Mouse (Mus musculus): Measurements from ENCODE around the gene Aplp2. TPM values are rescaled to one million over a fixed set of nuclear protein-coding genes. Genes with fewer than 3 reads are reported as not detected.
"Not testable (repeated sequence)": the region's sequence is repeated elsewhere in the genome, so short reads cannot be mapped to it uniquely, and the experiment has no call there.

Aplp2 gene
- polyA plus RNA-seq, 1 experiment: 568 TPM

DNA sequence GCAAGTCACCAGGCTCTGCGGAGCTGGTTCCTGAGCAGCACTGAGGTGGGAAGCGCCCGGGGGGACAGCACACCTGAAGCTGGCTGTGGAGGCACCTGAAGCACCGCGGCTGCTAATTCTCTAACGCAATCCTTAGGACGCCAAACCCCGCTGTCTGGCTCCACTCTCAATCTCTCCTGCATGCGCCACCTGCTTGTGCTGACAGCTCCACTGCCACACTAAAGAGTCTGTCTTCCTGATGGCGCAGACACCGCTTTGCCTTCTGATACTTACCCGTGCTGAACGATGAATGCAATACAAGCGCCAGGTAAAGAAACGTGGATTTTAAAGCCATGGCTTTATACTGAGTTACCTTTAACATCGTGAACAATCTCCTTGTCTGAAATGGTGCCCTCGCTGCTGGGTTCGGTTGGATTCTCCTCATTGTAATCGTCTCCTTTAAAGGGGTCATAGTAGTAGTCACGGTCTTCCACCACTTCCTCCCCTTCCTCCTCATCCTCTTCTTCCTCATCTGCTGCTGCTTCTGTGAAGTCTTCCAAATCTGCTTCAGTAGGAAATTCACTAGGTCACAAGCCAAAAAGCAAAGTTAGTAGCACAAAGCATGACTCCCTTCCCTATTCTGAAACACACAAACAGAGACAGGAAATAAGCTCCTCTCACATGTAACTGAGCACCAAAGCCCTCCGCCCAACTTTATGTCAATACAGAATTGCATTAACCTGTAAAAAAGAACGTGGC, 43.1 kb downstream of the Aplp2 start:
- no peak overlapping the region for H3K4me3 ChIP-seq (replicated peaks; ENCODE audit: extremely low read depth, low read depth, low read length)
- DNase-seq: no peak
- TF ChIP-seq CTCF (IDR thresholded peaks at IDR 0.05; ENCODE audit: insufficient read depth, low read length) (no peak), POLR2A (IDR thresholded peaks at IDR 0.05; ENCODE audit: borderline replicate concordance, extremely low read depth, low read depth, low read length) (no peak)
- no peaks in the 10 kb centered on the region for H3K4me1 ChIP-seq (ENCODE audit: control insufficient read depth, insufficient read depth, low read length)
- 81% methylated on average over 22 of the region's 22 CpGs for WGBS

- WGBS: 89% methylated on average over 13 of the region's 13 CpGs
- no peak for DNase-seq
- H3K4me1 ChIP-seq (ENCODE audit: control insufficient read depth, insufficient read depth, low read length): no peaks in the 10 kb centered on the region
- no peak overlapping the region for H3K4me3 ChIP-seq (replicated peaks; ENCODE audit: extremely low read depth, low read depth, low read length)
- TF ChIP-seq POLR2A (IDR thresholded peaks at IDR 0.05; ENCODE audit: borderline replicate concordance, extremely low read depth, low read depth, low read length): no peak
- no peak for TF ChIP-seq CTCF (IDR thresholded peaks at IDR 0.05; ENCODE audit: insufficient read depth, low read length)
These were observed 44.3 kb downstream of the Aplp2 start for GRCm38 (mm10) chr9:31167305-31167704.

DNA sequence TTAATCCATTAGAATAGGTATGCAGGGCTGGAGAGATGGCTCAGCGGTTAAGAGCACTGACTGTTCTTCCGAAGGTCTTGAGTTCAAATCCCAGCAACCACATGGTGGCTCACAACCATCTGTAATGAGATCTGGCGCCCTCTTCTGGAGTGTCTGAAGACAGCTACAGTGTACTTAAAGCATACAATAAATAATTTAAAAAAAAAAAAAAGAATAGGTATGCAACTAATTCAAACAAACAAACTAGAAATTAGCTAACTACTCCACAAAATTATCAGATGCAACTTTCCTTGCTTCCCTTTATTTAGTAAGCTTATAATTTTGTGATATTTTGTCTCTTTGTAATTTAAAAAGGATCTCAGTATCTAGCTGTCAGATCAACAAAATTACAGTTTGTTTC, 46.1 kb downstream of the Aplp2 start:
- WGBS: 83% methylated on average over 3 of the region's 3 CpGs
- H3K4me3 ChIP-seq (replicated peaks; ENCODE audit: extremely low read depth, low read depth, low read length): not testable (repeated sequence)

GRCm38 (mm10) chr9:31163327-31163726, 48.3 kb downstream of the Aplp2 start:
- no peak for DNase-seq
- 56% methylated on average over 1 of the region's 1 CpGs for WGBS
- TF ChIP-seq CTCF (IDR thresholded peaks at IDR 0.05; ENCODE audit: insufficient read depth, low read length): no peak
- Histone ChIP-seq H3K4me3 (replicated peaks; ENCODE audit: extremely low read depth, low read depth, low read length) (no peak overlapping the region), H3K4me1 (ENCODE audit: control insufficient read depth, insufficient read depth, low read length) (no peaks in the 10 kb centered on the region)

More for the DNA sequence above, 46.1 kb downstream of the Aplp2 start:
- DNase-seq; H3K4me1 ChIP-seq (ENCODE audit: control insufficient read depth, insufficient read depth, low read length): not testable (repeated sequence)

DNA sequence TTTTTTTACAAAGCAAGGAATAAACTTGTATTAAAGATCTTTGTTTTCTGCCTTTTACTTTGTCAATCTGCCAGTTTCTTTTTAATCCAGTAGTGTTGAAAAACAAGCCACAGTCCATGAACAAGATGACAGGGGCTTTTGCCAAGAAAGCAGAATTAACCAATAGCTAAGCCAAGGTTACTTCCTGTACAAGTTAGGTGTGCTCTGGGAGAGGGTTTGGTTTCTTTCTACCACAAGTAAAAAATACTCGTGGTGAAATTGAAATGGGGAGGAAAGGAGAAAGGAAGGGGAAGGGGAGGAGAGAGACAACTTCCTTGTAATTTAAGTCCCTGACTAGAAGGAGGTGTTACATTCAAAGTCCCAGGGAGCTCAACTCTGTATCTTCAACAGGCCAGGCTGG, 48.7 kb downstream of the Aplp2 start:
- no peak for DNase-seq
- 14% methylated on average over 1 of the region's 1 CpGs for WGBS
- no peak overlapping the region for H3K4me3 ChIP-seq (replicated peaks; ENCODE audit: extremely low read depth, low read depth, low read length)
- no peaks in the 10 kb centered on the region for H3K4me1 ChIP-seq (ENCODE audit: control insufficient read depth, insufficient read depth, low read length)
- no peak for TF ChIP-seq CTCF (IDR thresholded peaks at IDR 0.05; ENCODE audit: insufficient read depth, low read length)
- no peak for TF ChIP-seq POLR2A (IDR thresholded peaks at IDR 0.05; ENCODE audit: borderline replicate concordance, extremely low read depth, low read depth, low read length)

DNA sequence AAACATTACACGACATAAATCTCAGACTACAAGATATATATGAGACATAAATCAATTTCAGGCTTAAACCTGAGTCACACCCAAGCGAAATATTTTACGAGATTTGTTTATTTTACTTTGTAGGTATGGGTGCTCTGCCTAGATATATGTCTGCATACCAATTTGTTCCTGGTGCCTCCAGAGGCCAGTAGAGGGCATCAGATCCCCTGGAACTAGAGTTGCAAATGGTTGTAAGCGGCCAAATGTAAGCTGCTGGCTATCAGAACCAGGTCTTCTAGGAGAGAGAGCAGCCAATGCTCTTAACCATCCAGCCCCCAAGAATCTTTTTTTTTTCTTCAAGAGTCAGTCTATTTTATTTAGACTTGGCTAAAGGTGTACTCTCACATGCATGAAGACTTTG, 51.7 kb downstream of the Aplp2 start:
- Histone ChIP-seq H3K4me3 (replicated peaks; ENCODE audit: extremely low read depth, low read depth, low read length) (no peak overlapping the region), H3K4me1 (ENCODE audit: control insufficient read depth, insufficient read depth, low read length) (no peaks in the 10 kb centered on the region)
- TF ChIP-seq CTCF (IDR thresholded peaks at IDR 0.05; ENCODE audit: insufficient read depth, low read length) (peak; percentile 23; the same call in 1 of the 2 replicates), POLR2A (IDR thresholded peaks at IDR 0.05; ENCODE audit: borderline replicate concordance, extremely low read depth, low read depth, low read length) (no peak)
- no peak for DNase-seq
- WGBS: 74% methylated on average over 4 of the region's 4 CpGs

DNA sequence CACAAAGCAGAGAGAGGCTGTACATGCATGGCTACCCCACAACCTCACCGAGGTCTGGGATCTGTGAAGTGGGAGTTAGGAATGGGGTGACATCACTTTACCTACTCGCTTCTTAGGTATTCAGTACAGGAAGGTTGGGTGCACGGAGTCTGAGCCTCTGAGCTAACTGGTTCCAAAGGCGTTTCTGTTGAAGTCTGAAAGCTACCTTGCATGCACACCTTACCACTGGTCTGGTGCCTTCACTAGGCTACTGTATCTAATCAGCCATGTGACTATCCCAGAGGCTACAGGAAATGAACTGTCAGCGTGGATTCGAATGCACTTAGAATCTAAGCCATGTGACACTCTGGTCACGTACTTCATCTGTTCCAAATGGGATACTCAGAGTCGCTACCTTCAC, 55.0 kb downstream of the Aplp2 start:
- no peak overlapping the region for H3K4me3 ChIP-seq (replicated peaks; ENCODE audit: extremely low read depth, low read depth, low read length)
- H3K4me1 ChIP-seq (ENCODE audit: control insufficient read depth, insufficient read depth, low read length): no peaks in the 10 kb centered on the region
- 71% methylated on average over 8 of the region's 8 CpGs for WGBS
- no peak for TF ChIP-seq POLR2A (IDR thresholded peaks at IDR 0.05; ENCODE audit: borderline replicate concordance, extremely low read depth, low read depth, low read length)
- TF ChIP-seq CTCF (IDR thresholded peaks at IDR 0.05; ENCODE audit: insufficient read depth, low read length): no peak
- DNase-seq: no peak

DNA sequence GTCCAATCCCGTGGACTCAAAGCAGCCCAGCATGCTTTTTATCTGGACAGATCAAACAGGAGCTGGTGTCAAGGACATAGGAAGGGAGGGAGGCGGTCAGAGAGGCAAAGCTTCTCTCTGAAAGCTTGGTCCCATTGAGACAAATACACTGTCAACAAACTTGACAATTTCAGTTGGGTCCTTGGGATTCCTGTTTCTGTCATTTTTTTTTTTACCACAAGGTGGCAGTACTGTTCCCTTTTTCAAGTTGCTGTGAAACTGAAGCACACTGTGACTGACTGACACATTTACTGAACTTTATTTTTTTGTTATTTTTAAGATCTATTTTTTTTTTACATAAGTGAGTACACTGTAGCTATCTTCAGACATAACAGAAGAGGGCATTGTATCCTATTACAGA, 60.6 kb downstream of the Aplp2 start:
- H3K4me3 ChIP-seq (replicated peaks; ENCODE audit: extremely low read depth, low read depth, low read length): no peak overlapping the region
- H3K4me1 ChIP-seq (ENCODE audit: control insufficient read depth, insufficient read depth, low read length): no peaks in the 10 kb centered on the region
- 67% methylated on average over 2 of the region's 2 CpGs for WGBS
- TF ChIP-seq CTCF (IDR thresholded peaks at IDR 0.05; ENCODE audit: insufficient read depth, low read length) (peak; percentile 14; the same call in 1 of the 2 replicates), POLR2A (IDR thresholded peaks at IDR 0.05; ENCODE audit: borderline replicate concordance, extremely low read depth, low read depth, low read length) (no peak)
- no peak for DNase-seq

DNA sequence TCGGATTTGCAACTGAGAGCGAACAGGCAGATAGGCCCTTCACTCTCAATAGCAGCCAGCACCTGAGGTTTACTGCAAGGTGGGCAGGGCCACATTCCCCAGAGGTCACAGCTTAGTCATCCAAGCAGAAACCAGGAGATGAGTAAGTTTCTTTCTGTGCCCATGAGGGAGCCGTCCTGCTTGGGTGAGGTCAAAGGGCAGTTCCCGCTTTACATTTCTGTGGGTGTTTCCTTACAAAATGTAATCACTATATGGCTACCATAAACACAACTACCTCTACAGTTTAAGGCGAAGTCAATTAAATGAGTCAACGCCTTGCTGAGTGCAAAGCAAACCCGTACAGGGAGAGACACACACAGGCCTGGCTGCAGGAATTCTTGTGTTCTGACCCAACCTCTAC, 63.5 kb downstream of the Aplp2 start:
- WGBS: 71% methylated on average over 7 of the region's 7 CpGs
- Histone ChIP-seq H3K4me3 (replicated peaks; ENCODE audit: extremely low read depth, low read depth, low read length) (no peak overlapping the region), H3K4me1 (ENCODE audit: control insufficient read depth, insufficient read depth, low read length) (no peaks in the 10 kb centered on the region)
- TF ChIP-seq CTCF (IDR thresholded peaks at IDR 0.05; ENCODE audit: insufficient read depth, low read length): no peak
- no peak for TF ChIP-seq POLR2A (IDR thresholded peaks at IDR 0.05; ENCODE audit: borderline replicate concordance, extremely low read depth, low read depth, low read length)
- no peak for DNase-seq

- H3K4me3 ChIP-seq (replicated peaks; ENCODE audit: extremely low read depth, low read depth, low read length): no peak overlapping the region
- 63% methylated on average over 7 of the region's 7 CpGs for WGBS
- H3K4me1 ChIP-seq (ENCODE audit: control insufficient read depth, insufficient read depth, low read length): no peaks in the 10 kb centered on the region
- DNase-seq: no peak
- no peak for TF ChIP-seq POLR2A (IDR thresholded peaks at IDR 0.05; ENCODE audit: borderline replicate concordance, extremely low read depth, low read depth, low read length)
- no peak for TF ChIP-seq CTCF (IDR thresholded peaks at IDR 0.05; ENCODE audit: insufficient read depth, low read length)
These were observed 66.2 kb downstream of the Aplp2 start for GRCm38 (mm10) chr9:31145272-31145925.
